Mouse (Mus musculus): ENCODE data around the gene Foxk1.

The Foxk1 gene

DNA sequence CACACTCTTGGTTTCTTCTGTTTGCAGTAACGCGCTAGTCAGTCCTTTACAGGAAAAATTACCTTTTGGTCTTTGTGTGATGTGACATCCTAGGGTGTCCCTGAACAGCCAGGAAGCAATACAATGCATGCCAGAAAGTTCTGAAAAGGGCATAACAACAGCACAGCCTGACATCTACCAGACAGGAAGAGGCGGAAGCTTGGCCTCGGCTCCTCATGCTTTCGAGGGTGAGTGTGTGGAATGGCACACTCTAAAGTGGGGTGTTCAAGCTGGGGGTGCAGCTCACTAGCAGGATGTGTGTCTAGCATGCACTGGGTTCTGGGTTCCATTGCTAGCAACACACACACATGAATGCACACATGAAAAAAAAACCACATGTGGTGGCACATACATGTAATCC, 9.6 kb upstream of the Foxk1 start:
- DNase-seq = no peak

DNA sequence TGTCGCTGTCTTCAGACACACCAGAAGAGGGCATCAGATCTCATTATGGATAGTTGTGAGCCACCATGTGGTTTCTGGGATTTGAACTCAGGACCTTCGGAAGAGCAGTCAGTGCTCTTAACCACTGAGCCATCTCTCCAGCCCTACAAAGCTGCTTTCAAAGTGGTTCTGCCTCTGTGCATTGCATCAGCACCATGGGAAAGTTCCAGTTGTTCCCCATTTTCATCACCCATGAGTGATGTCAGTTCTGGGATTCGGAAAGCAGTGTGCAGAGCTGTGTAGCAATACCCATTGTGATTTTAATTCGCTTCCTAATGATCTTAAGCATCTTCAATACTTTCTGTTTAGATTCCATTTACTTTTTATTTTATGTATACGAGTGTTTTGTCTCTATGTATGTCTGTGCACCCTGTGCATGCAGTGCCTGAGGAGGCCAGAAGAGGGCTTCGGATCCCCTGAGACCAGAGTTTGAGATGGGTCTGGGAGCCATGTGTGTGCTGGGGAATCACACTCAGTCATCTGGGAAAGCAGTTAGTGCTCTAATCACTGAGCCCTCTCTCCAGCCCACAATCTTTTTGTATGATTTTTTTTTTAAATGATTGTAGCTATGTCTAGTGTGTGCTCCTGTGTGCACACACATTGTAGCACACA, 6.6 kb upstream of the Foxk1 start:
- no peak for DNase-seq

GRCm38 (mm10) chr5:142395909-142396308, 5.4 kb upstream of the Foxk1 start:
- DNase-seq = no peak

GRCm38 (mm10) chr5:142400181-142400883, 965 bp upstream of the Foxk1 start:
- no peak for DNase-seq

DNA sequence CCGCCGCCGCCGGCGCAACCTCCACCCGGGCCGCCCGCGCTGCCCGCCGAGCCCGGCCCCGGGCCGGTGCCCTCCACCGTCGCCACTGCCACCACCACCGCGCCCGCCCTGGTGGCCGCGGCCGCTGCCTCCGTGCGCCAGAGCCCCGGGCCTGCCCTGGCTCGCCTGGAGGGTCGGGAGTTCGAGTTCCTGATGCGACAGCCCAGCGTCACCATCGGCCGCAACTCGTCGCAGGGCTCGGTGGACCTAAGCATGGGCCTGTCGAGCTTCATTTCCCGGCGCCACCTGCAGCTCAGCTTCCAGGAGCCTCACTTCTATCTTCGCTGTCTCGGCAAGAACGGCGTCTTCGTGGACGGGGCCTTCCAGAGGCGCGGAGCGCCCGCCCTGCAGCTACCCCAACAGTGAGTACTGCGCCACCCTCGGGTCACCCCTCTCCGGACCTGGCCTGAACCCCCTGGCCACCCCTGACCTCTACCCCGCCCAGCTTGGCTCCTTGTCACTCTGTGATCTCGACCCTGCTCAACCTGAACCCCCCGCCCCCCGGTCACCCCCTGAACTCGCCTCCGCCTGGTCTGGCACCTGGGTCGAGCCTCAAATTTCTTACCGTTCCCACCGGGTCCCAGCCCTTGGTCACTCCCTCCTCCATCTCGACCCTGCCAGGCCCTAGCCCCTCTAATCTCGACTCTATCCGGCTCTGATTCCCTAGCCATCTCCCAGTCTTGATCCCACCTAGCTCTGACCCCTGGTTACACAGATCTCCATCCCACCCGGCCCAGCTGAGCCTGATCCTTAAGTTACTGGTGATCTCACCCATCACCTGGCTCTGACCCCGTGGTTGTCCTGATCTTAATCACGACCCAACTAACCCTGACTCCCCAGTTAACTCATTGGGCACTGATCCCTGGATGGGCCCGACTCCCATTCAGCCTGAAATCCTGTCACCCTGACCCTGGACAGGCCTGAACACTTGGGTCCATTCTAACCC, 636 bp downstream of the Foxk1 start:
- DNase-seq = no peak

DNA sequence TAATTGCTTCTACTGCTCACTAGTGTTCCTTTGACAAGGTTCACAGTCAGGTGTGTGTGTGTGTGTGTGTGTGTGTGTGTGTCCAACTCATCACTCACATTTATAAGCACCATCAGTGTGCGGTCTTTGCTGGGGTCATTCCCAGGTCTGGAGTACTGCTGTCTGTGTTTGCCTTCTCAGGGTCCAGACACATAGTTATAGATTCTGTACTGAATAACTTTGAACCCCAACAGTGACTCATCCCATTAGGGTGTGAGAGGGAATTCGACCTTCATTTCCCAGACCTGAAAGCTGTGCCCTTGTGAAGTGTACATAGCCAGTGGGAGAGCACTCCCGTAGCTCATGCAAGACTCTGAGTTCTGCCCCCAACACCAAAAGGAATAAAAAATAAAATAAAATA, 2.4 kb downstream of the Foxk1 start:
- DNase-seq = no peak

DNA sequence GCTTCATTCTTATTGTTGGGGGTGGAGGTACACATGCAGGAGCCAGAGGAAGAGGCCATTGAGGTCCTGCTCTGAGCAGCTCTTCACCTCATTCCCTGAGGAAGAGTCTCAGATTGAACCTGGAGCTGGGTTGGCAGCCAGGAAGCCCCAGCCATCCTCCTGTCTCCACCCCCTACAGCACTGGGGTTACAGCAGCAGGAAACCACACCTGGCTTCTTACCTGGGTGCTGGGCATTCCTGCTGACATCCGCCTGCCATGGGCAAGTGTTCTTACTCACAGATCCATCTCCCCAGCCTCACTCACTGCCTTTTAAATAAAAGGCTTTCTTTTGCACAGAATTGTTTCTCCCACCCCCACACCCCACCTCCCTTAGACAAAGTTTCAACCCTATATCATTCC, 3.0 kb downstream of the Foxk1 start:
- no peak for DNase-seq

DNA sequence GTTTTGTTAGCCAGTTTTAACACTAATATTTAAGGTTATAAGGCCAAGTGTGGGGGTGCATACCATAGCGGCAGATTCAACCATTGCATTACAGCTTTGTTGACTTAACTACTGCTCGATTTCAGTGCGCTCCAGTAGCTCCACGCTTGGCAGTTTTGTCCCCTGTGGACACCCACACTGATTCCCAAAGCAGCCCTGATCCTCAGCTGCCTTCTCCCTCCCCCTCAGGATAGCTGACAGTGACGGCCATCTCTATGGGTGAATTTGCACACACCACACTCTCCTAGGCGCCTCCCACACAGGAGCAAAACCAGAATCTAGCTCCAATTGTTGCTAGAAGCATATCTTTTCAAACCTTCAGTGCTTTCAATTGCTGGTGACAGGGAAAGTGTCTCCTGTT, 4.1 kb downstream of the Foxk1 start:
- no peak for DNase-seq

GRCm38 (mm10) chr5:142406401-142406800, 5.1 kb downstream of the Foxk1 start:
- no peak for DNase-seq

- DNase-seq = no peak
Measured at GRCm38 (mm10) chr5:142406937-142407336, 5.6 kb downstream of the Foxk1 start.

GRCm38 (mm10) chr5:142407381-142407780, 6.1 kb downstream of the Foxk1 start:
- no peak for DNase-seq

DNA sequence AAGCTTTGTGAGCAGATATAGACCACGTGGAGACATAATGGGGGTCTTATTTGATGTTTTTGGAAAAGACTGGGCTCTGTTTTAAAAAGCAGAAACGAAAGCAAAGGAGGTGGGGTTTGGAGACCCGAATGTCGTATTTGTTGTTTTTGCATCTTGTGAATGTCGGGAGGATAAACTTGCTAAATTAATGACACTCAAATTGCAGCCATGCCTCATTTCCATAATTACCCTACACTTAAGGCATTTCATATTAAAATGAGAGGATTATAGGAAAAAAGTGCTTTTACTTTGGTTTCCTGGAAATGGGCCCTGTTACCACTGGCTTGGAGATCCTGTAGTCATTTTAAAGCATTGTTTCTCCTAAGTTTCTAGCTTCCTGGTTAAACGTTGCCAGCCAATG, 7.9 kb downstream of the Foxk1 start:
- DNase-seq = no peak

DNA sequence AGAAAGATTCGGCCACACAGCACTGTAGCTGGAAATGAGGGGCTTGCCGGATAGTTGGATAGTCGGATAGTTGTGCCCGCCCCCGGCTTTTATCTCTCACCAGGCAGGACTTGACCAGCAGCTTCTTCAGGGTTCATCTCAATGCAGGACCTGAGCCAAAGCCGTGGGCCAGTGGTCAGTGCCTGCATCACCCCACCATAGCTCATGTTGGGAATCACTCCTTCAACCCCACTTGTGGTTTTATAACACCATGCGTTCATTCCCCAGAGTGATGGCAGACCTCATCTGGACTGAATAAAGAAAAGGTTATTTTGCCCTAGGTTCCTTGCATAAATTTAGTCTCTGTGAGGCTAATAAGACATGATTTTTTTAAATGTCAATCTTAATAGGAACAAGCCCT, 9.1 kb downstream of the Foxk1 start:
- DNase-seq = no peak

DNA sequence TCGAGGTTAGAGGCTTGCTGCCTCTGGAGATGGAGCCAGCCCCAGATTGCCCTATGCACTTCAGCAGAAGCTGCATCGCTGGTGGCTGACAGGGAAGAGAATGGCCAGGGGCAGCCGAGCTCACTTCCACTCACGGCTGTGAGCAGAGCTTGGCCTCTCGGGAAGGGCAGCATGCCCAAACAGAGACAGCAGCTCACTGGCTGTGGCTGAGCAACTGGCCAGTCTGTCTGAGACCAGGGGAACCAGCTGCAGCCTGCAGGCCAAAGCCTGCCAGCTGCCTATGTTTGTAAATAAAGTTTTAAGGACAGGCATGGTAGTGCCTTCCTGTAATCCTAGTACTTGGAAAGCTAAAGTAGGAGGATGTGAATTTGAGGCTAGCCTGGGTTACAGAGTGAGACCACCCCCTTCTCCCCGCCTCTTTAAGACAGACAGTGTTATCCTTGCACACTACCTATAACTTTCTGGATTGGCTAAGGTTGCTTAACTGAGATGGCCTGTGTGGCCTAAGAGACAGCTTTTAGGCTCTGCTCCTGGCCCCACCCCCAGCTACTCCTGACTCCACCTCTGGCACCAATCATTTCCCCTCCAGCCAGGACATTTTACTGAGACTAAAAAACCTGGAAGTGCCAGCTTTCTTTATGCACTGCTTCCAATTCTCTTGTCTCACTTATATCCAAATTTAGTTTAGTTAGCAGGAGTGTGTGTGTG, 11.5 kb downstream of the Foxk1 start:
- DNase-seq = peak; percentile 62

DNA sequence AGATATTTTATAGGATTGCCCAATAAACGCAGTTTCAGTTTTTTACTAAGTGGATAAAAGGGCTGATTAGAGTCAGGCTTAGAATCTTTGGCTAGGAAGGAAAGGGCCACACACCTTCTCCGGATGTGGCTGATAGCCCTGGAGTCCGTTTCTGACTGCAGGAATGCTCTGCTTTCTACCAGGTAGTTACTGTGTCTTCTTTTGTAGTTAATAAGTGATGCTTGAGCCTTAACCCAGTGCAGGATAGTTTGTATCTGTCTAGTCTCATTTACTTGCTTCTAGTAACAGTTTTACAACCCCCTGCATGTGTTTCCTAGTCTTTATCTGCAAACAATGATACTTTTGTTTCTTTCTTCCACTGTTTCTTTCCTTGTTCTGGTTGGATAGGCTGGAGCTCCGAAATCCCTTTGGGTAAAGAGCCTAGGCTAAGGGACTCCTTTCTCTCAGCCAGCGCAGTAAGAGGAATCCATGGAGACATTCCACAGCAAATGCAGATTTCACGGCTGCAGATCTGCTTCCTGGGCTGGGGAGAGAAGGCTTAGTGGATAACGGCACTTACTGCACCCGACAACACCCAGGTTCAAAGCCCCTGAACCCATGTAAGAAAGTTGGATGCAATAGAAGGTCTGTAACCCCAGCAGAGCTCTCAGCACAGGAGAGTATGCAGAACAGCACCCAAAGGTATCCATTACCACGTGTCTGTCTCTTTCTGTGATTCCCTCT, 12.6 kb downstream of the Foxk1 start:
- peak; percentile 72 for DNase-seq

GRCm38 (mm10) chr5:142415401-142415800, 14.1 kb downstream of the Foxk1 start:
- DNase-seq = no peak

DNA sequence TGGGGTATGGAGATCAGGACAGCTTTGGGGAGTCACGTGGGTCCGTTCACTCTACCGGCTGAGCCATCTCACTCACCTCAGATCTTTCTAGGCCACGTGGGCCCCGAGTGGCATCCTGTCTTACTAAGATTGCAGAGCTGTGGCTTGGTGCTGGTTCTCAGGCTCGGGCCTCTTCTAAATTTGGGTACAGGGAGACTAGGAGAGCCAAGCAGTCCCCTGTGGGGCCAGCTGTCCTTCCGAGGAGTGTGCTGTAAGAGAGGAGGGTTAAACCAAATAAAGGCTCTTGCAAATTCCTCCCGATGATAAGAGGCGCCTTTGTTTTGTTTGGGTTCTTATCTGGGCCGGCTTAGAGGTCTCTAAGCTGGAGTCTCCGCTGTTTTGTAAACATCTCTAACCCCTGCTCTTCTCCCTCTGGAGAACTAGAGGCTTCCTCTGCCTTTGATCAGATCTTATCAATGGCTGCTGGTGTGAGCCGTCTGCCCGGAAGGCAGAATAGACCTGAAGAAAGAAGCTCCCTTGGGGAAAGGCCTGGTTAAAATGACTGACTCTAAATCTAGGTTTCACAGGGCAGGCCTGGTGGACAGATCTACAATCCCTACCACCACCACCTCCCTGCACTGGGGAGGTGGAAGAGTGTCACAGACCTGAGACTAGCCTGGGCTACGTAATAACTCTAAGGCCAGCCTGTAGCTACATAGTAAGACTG, 14.9 kb downstream of the Foxk1 start:
- DNase-seq = no peak

- DNase-seq = peak; percentile 57
Measured at GRCm38 (mm10) chr5:142417104-142417503, 15.8 kb downstream of the Foxk1 start.

GRCm38 (mm10) chr5:142417876-142418275, 16.6 kb downstream of the Foxk1 start:
- DNase-seq = peak; percentile 80

- DNase-seq = no peak
Measured at GRCm38 (mm10) chr5:142418419-142418818, 17.1 kb downstream of the Foxk1 start.

GRCm38 (mm10) chr5:142420317-142420716, 19.0 kb downstream of the Foxk1 start:
- DNase-seq = no peak

- DNase-seq = peak; percentile 40
Measured at GRCm38 (mm10) chr5:142420920-142421319, 19.6 kb downstream of the Foxk1 start.

Measured in kidney, adult 9 months (tissue).